Mouse (Mus musculus) layer of hippocampus, adult 2 months (tissue): ENCODE data around the gene Arl16. TPM values are rescaled to one million over a fixed set of nuclear protein-coding genes. Genes with fewer than 3 reads are reported as not detected.

Experiments used
- DNase-seq, 2 experiments: peaks; one replicate each; pipeline ENCODE4 v3.0.0; 2022; ENCODE audit warnings: low spot score in 2 of 2
- H3K27ac ChIP-seq: fragments of 200-600 bp; 2 replicates; pipeline ENCODE4 v1.8.1; 2022
- H3K4me3 ChIP-seq: fragments of 200-600 bp; 2 replicates; pipeline ENCODE4 v1.8.1; 2022; ENCODE audit warnings: mild to moderate bottlenecking
- CTCF ChIP-seq: fragments of 200-600 bp; conservative IDR thresholded peaks from 2 replicates; pipeline ENCODE4 v1.8.1; 2022; ENCODE audit warnings: antibody characterized with exemption, mild to moderate bottlenecking, moderate library complexity
- total RNA-seq, 2 experiments: library from RNA; stranded (reverse); gene quantifications; 2 replicates each; pipeline ENCODE4 v1.2.3; 2021

Gene Arl16
- total RNA-seq, 2 experiments from 2014 or later, result 52.0 to 54.8 TPM

GRCm38 (mm10) chr11:120488516-120488915 is 21.1 kb upstream of the Arl16 start:
- no peak overlapping the region for H3K27ac ChIP-seq
- TF ChIP-seq CTCF, result peak; percentile 22; the same call in 1 of the 2 replicates
- H3K4me3 ChIP-seq, result no peak overlapping the region
- no peak for DNase-seq

GRCm38 (mm10) chr11:120485251-120485650 is 17.8 kb upstream of the Arl16 start:
- no peak for TF ChIP-seq CTCF
- no peak for DNase-seq
- peak overlapping the region; percentile 95 for H3K27ac ChIP-seq
- H3K4me3 ChIP-seq, result peak overlapping the region; percentile 99

- TF ChIP-seq CTCF, result no peak
- peak; percentile 89 to 90 for DNase-seq
- Histone ChIP-seq H3K4me3 (peak within 1 kb of the TSS; percentile 99), H3K27ac (peak within 1 kb of the TSS; percentile 95)
These were observed 17.0 kb upstream of the Arl16 start, which contains the start of gene Mrpl12 for GRCm38 (mm10) chr11:120484265-120484981. Gene Mrpl12, plus strand, starts transcription at chr11:120484613.

- Histone ChIP-seq H3K27ac (0 out of 2 replicates have a peak overlapping the region, but pooled peaks have one; percentile 95), H3K4me3 (no peak overlapping the region)
- DNase-seq, result no peak
- no peak for TF ChIP-seq CTCF
These were observed 16.1 kb upstream of the Arl16 start for GRCm38 (mm10) chr11:120483448-120483934.

- no peak for TF ChIP-seq CTCF
- DNase-seq, result no peak
- Histone ChIP-seq H3K4me3 (no peak overlapping the region), H3K27ac (no peak overlapping the region)
These were observed 4.6 kb upstream of the Arl16 start for GRCm38 (mm10) chr11:120472052-120472451.

GRCm38 (mm10) chr11:120467736-120468092 is 307 bp upstream of the Arl16 start:
- Histone ChIP-seq H3K4me3 (peak overlapping the region; percentile 84), H3K27ac (peak overlapping the region; percentile 87)
- no peak for DNase-seq
- no peak for TF ChIP-seq CTCF

GRCm38 (mm10) chr11:120465521-120465920 is 1.9 kb downstream of the Arl16 start:
- DNase-seq, result no peak
- H3K4me3 ChIP-seq, result no peak overlapping the region
- H3K27ac ChIP-seq, result no peak overlapping the region
- no peak for TF ChIP-seq CTCF

GRCm38 (mm10) chr11:120464365-120464764 is 3.0 kb downstream of the Arl16 start:
- no peak for DNase-seq
- no peak for TF ChIP-seq CTCF

GRCm38 (mm10) chr11:120463536-120463935 is 3.9 kb downstream of the Arl16 start:
- Histone ChIP-seq H3K27ac (no peak overlapping the region), H3K4me3 (no peak overlapping the region)
- TF ChIP-seq CTCF, result no peak
- DNase-seq, result no peak

More at GRCm38 (mm10) chr11:120464365-120464764, 3.0 kb downstream of the Arl16 start:
- Histone ChIP-seq H3K27ac (no peak overlapping the region), H3K4me3 (no peak overlapping the region)

GRCm38 (mm10) chr11:120458847-120459597 is 8.4 kb downstream of the Arl16 start:
- no peak for DNase-seq
- H3K4me3 ChIP-seq, result peak overlapping the region; percentile 77
- H3K27ac ChIP-seq, result peak overlapping the region; percentile 95; the same call in 1 of the 2 replicates
- TF ChIP-seq CTCF, result peak; percentile 54

GRCm38 (mm10) chr11:120457772-120458751 is 9.3 kb downstream of the Arl16 start, which contains the start of the genes Oxld1 and Ccdc137:
Gene Oxld1, minus strand, starts transcription at chr11:120458068.
Gene Ccdc137, plus strand, starts transcription at chr11:120458115.
- peak; percentile 63 to 74 for DNase-seq
- Histone ChIP-seq H3K4me3 (peak within 1 kb of the TSS; percentile 77), H3K27ac (peak within 1 kb of the TSS; percentile 95)
- TF ChIP-seq CTCF, result no peak

- TF ChIP-seq CTCF, result no peak
- H3K4me3 ChIP-seq, result peak overlapping the region; percentile 77
- DNase-seq, result no peak
- H3K27ac ChIP-seq, result peak overlapping the region; percentile 95
These were observed 10.0 kb downstream of the Arl16 start for GRCm38 (mm10) chr11:120457370-120457769.
